Mouse (Mus musculus) MEL (cell line): ENCODE measurements around the gene Stat1.

Experiments used
- CTCF ChIP-seq, 3 experiments: IDR thresholded peaks in 2 of 3; conservative IDR thresholded peaks in 1 of 3; 2 replicates each; pipeline ENCODE4 v1.5.1; 2011 to 2012; ENCODE audit warnings: low read length in 3 of 3, low read depth in 2 of 3, mild to moderate bottlenecking in 2 of 3, improper control_type of control experiment in 1 of 3, inconsistent platforms in 1 of 3, mixed read lengths in 1 of 3, moderate library complexity in 1 of 3; ENCODE audit not compliant: control insufficient read depth in 1 of 3, insufficient read depth in 1 of 3, poor library complexity in 1 of 3, severe bottlenecking in 1 of 3
- EP300 ChIP-seq, 2 experiments: IDR thresholded peaks; 2 replicates each; pipeline ENCODE4 v1.6.1; 2011; ENCODE audit warnings: improper control_type of control experiment in 2 of 2, low read length in 2 of 2, low read depth in 1 of 2, mild to moderate bottlenecking in 1 of 2
- MAZ ChIP-seq: IDR thresholded peaks from 2 replicates; pipeline ENCODE4 v1.6.1; 2012; ENCODE audit warnings: low read depth, mild to moderate bottlenecking, inconsistent platforms, low read length, improper control_type of control experiment
- POLR2A ChIP-seq, 2 experiments: IDR thresholded peaks; 2 replicates each; pipeline ENCODE4 v1.6.1; 2011 to 2012; ENCODE audit warnings: low read length in 2 of 2, mild to moderate bottlenecking in 2 of 2, control low read depth in 1 of 2, improper control_type of control experiment in 1 of 2, low read depth in 1 of 2, moderate library complexity in 1 of 2; ENCODE audit not compliant: control insufficient read depth in 1 of 2, insufficient read depth in 1 of 2, poor library complexity in 1 of 2
- TCF12 ChIP-seq: IDR thresholded peaks from 2 replicates; pipeline ENCODE4 v1.6.1; 2014; ENCODE audit warnings: low read depth, mild to moderate bottlenecking, inconsistent platforms, low read length, improper control_type of control experiment, moderate library complexity
- ZC3H11A ChIP-seq: IDR thresholded peaks from 2 replicates; pipeline ENCODE4 v1.6.1; 2012; ENCODE audit warnings: low read depth, mild to moderate bottlenecking, inconsistent platforms, low read length, improper control_type of control experiment
- ZKSCAN1 ChIP-seq: IDR thresholded peaks from 2 replicates; pipeline ENCODE4 v1.6.1; 2012; ENCODE audit warnings: low read depth, mild to moderate bottlenecking, inconsistent platforms, low read length, improper control_type of control experiment, moderate library complexity
- ZMIZ1 ChIP-seq: IDR thresholded peaks from 2 replicates; pipeline ENCODE4 v1.6.1; 2012; ENCODE audit warnings: low read depth, mild to moderate bottlenecking, inconsistent platforms, low read length, improper control_type of control experiment, moderate library complexity

DNA sequence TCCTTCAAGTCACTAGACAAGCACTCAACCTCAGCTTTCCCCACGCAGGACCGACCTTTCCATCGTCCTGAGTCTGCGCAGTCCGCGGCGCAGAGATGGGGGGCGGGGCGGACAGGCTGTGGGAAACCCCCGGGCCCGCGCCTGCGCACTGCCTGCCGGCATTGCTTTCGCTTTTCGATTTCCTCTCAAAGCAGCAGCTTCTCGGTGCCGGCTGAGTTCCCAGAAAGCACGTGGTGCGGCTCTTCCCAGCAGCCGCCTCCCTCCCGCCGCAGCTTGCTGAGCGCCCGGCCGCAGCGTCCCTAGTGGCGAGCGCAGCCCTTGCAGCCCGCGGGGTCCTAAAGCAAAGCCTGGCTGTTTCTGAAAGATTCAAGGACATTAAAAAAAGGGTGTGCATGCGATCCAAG, 5.6 kb upstream of the Stat1 start:
- peak; percentile 83 to 96 (median 94) for TF ChIP-seq CTCF (IDR thresholded peaks at IDR 0.05 in 2 of 3, conservative IDR thresholded peaks at IDR 0.05 in 1 of 3; ENCODE audit: control insufficient read depth in 1 of 3, insufficient read depth in 1 of 3, low read depth in 2 of 3, low read length in 3 of 3, poor library complexity in 1 of 3, severe bottlenecking in 1 of 3)
- TF ChIP-seq MAZ = 0 out of 2 replicates have a peak, but pooled peaks have one; percentile 79
- TF ChIP-seq POLR2A (IDR thresholded peaks at IDR 0.05; ENCODE audit: control insufficient read depth in 1 of 2, insufficient read depth in 1 of 2, low read depth in 1 of 2, low read length in 2 of 2, poor library complexity in 1 of 2) = peak; percentile 54 to 88; a peak in 2 of 4 replicates
- TF ChIP-seq ZC3H11A = 0 out of 2 replicates have a peak, but pooled peaks have one; percentile 10
- 0 out of 2 replicates have a peak, but pooled peaks have one; percentile 46 for TF ChIP-seq ZMIZ1
- peak in 1 of 2 experiments; percentile 76; a peak in 2 of 4 replicates for TF ChIP-seq EP300 (IDR thresholded peaks at IDR 0.05; ENCODE audit: low read depth in 1 of 2, low read length in 2 of 2)
- TF ChIP-seq TCF12 = peak; percentile 68
- TF ChIP-seq ZKSCAN1 = no peak
